Mouse (Mus musculus): ENCODE measurements around the gene Cdk5r1.

DNA sequence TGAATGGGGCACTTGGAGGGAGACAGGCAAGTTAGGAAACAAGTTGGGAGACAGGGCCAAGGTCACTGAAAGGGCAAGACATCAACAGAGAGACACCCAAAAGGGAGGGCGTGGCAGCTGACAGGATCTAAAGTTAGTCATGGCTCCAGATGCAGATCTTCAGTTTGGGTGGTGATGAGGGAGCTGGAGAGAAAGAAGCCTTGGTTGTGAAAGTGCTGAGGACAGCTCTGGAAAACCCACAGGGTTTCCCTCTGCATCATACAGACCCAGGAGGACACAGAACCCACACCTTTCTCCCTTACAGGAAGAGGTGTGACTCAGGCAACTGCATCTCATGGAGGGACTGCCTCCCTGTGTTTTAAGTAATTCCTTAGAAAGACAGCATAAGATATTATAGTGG, 19.8 kb downstream of the Cdk5r1 start:
- no peak for TF ChIP-seq MAZ (IDR thresholded peaks at IDR 0.05; ENCODE audit: low read depth, low read length)
- no peak for TF ChIP-seq POLR2A (IDR thresholded peaks at IDR 0.05; ENCODE audit: low read depth, low read length)
- TF ChIP-seq CTCF (conservative IDR thresholded peaks at IDR 0.05 in 1 of 2, IDR thresholded peaks at IDR 0.05 in 1 of 2; ENCODE audit: low read depth in 2 of 2, low read length in 2 of 2): no peak
